Mouse (Mus musculus): ENCODE measurements around the gene Card6.

Card6 gene

GRCm38 (mm10) chr15:5081235-5081634 is 27.1 kb downstream of the Card6 start:
- no peak for DNase-seq

- DNase-seq = peak; percentile 36
Measured at GRCm38 (mm10) chr15:5068801-5069518, 39.4 kb downstream of the Card6 start.

- DNase-seq = no peak
Measured at GRCm38 (mm10) chr15:5063635-5064034, 44.7 kb downstream of the Card6 start, which contains the start of gene C7. C7 (minus strand) TSS chr15:5063740.
